Mouse (Mus musculus) embryonic stem cell, embryonic (primary cell): ENCODE data around the gene Gm19935.

Experiments used
- CTCF ChIA-PET, 4 experiments: fragments of 300-600 bp in 2 of 4; fragments of 350-600 bp in 2 of 4; sonication (Branson Sonifier 250); formaldehyde crosslinking; loops; one replicate each; lab custom pipeline; 2022; ENCODE audit warnings: inconsistent platforms in 2 of 4; lab: Charles Lee
- POLR2A ChIA-PET, 4 experiments: fragments of 300-600 bp in 2 of 4; fragments of 350-600 bp in 2 of 4; sonication (Branson Sonifier 250); formaldehyde crosslinking; loops; one replicate each; lab custom pipeline; 2022; ENCODE audit warnings: antibody characterized with exemption in 4 of 4, inconsistent platforms in 1 of 4; lab: Charles Lee

Gene Gm19935

GRCm38 (mm10) chr8:90817293-90817692 is at the start of gene Gm19935:
Gene Gm19935, minus strand, starts transcription at chr8:90817393.
- POLR2A ChIA-PET, result interaction anchor here in 3 of 4 experiments (0.6 to 4.1 kb wide), 20 partner anchors 8 to 733 kb away, joined by 3 to 35 read pairs (median 6); partner anchors contain the start of gene Chd9 (in 3 of the 3)
- CTCF ChIA-PET, result interaction anchor here (0.6 to 3.0 kb wide), 9 partner anchors 8 to 1370 kb away, joined by 3 to 13 read pairs (median 4); partner anchors contain the start of gene Chd9 (in 1 of the 4)

- CTCF ChIA-PET, result interaction anchor here in 3 of 4 experiments (0.6 to 2.3 kb wide), 6 partner anchors 14 to 213 kb away, joined by 3 to 17 read pairs (median 4); partner anchors contain the start of gene Chd9 (in 1 of the 3)
- POLR2A ChIA-PET, result interaction anchor here (0.6 to 1.8 kb wide), 17 partner anchors 8 to 1827 kb away, joined by 3 to 10 read pairs (median 6); partner anchors contain the start of gene Chd9 (in 1 of the 4)
Measured at GRCm38 (mm10) chr8:90862038-90862437, 44.8 kb upstream of the Gm19935 start.

- ChIA-PET CTCF (interaction anchor here in 3 of 4 experiments (0.6 to 2.3 kb wide), 7 partner anchors 13 to 1792 kb away, joined by 3 to 17 read pairs (median 5); partner anchors contain the start of gene Chd9 (in 1 of the 3)), POLR2A (interaction anchor here in 3 of 4 experiments (0.6 to 1.8 kb wide), 16 partner anchors 8 to 1826 kb away, joined by 3 to 10 read pairs (median 6); partner anchors contain the start of gene Chd9 (in 1 of the 3))
Measured at GRCm38 (mm10) chr8:90861266-90861944, 44.2 kb upstream of the Gm19935 start.

DNA sequence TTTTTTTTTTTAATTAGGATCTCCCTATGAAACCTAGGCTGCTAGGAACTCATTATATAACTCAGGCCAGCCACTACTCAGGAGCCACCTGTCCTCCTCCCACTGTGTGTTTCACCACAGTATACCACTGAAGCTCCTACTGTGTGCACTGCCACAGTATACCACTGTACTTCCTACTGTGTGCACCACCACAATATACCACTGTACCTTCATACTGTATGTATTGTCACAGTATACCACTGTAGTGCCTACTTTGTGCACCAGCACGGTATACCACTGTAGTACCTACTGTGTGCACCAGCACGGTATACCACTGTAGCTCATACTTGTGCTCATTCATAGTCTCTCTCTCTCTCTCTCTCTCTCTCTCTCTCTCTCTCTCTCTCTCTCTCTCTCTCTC is 40.9 kb upstream of the Gm19935 start:
- ChIA-PET CTCF (interaction anchor here in 2 of 4 experiments (0.6 to 1.1 kb wide), 2 partner anchors 30 to 195 kb away, joined by 3 read pairs; partner anchors contain the start of gene Chd9 (in 1 of the 2)), POLR2A (interaction anchor here (0.5 to 2.1 kb wide), 9 partner anchors 9 to 1784 kb away, joined by 3 to 13 read pairs (median 4); partner anchors contain the start of gene Chd9 (in 1 of the 4))

DNA sequence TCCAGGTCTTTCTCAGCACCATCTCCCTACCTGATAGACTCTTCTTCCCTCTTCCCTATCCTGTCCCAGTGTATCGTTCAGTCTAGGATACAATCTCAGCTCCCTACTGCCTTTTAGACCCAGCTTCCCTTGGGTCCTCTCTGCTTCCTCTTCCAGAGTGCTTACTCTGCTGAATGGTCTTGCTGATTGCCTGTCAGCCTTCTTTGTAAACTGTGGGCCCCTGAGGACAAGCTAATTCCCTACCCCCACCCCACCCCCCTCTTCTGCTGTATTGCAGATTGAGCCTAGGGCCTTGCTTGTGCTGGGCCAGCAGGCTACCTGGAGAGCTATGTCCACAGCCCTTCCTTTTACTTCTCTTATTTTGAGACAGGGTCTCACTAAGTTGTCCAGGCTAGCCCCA is 39.8 kb upstream of the Gm19935 start:
- CTCF ChIA-PET, result interaction anchor here in 2 of 4 experiments (0.6 to 0.7 kb wide), 2 partner anchors 26 to 43 kb away, joined by 3 to 9 read pairs; no protein-coding TSS in a partner anchor
- POLR2A ChIA-PET, result interaction anchor here (0.6 to 2.1 kb wide), 17 partner anchors 9 to 1907 kb away, joined by 3 to 13 read pairs (median 4); partner anchors contain the start of gene Chd9 (in 2 of the 4)

DNA sequence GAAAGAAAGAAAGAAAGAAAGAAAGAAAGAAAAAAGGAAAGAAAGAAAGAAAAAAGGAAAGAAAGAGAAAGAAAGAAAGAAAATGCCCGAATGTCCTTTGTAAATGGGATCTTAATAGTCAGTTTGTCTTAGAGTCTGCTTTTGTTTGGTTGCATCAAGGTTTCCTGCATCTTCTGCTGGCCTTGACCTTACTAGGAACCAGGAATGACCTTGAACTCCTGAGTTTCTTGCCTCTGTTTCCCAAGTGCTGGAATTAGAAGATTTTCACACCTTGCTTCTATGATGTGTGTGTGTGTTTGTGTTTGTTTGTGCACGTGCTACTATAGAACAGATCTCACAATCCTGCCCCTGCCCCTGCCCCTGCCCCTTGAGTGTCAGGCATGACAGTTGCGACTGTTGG is 39.0 kb upstream of the Gm19935 start:
- ChIA-PET POLR2A (interaction anchor here in 2 of 4 experiments (0.7 to 2.1 kb wide), 7 partner anchors 8 to 695 kb away, joined by 4 to 13 read pairs (median 7); partner anchors contain the start of gene Chd9 (in 2 of the 2)), CTCF (interaction anchor here in 1 of 4 experiments (0.7 kb wide), 1 partner anchor 42 kb away, joined by 3 read pairs; no protein-coding TSS in a partner anchor)

- POLR2A ChIA-PET, result interaction anchor here (0.6 to 1.4 kb wide), 9 partner anchors 15 to 591 kb away, joined by 3 to 8 read pairs (median 4); partner anchors contain the start of gene Chd9 (in 1 of the 4)
Measured at GRCm38 (mm10) chr8:90854671-90855161, 37.5 kb upstream of the Gm19935 start.

DNA sequence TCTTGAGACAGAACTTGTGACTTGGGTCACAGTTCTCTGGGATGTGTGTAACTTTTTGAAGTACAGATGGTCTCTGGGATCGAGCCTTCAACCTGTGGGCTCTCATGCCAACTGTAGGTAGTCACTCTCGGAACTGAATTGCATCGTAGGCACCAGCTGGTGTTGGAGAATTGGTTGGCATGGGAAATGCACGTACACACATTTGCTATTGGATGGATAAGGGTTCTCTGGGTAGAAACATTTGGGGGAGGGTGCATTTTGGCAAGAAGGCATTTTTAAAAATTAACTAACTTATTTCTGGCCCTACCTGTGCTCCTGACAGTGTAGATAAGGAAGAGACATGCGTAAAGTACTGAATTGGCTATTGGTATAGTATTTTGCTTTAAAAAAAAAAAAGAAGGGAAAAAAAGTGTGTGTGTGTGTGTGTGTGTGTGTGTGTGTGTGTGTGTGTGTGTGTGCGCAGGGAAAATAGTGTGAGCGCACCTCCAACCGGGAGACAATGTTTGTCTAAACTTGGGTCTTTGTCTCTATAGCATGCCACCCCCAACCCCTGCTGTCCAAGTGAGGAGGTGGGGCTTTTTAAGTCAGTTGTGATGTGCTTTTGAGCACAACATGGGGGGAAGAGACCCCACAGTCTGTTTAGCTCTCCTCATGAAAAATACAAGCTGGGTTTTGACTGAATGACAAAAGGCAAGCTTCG is 36.9 kb upstream of the Gm19935 start:
- ChIA-PET POLR2A (interaction anchor here (0.6 to 1.4 kb wide), 8 partner anchors 16 to 516 kb away, joined by 3 to 8 read pairs (median 4); partner anchors contain the start of gene Chd9 (in 1 of the 4)), CTCF (no interaction called here)

More at GRCm38 (mm10) chr8:90854671-90855161, 37.5 kb upstream of the Gm19935 start:
- CTCF ChIA-PET, result no interaction called here

DNA sequence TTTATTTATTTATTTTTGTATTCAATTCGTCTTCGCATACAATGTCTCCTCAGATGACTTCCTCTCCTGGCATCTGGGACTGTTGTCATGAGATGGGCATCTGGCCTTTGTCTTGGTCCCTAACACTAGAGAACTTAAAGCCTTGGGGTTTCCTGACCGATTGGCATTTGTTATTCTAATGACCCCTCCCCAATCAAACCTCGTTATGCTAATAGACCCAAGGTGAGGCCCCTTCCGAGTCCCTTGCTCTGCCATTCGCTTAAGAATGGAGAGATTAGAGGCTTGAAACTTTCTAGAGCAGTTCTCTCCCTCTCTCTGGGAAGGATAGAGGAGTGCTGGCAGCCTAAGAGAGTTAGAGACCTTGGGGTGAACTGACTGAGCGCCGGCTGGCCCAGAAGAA is 34.4 kb upstream of the Gm19935 start:
- ChIA-PET POLR2A (interaction anchor here in 2 of 4 experiments (0.8 to 1.5 kb wide), 4 partner anchors 18 to 25 kb away, joined by 3 to 4 read pairs (median 4); partner anchors contain the start of gene Chd9 (in 1 of the 2)), CTCF (interaction anchor here in 1 of 4 experiments (0.5 kb wide), 1 partner anchor 169 kb away, joined by 3 read pairs; no protein-coding TSS in a partner anchor)

GRCm38 (mm10) chr8:90849462-90850050 is 32.4 kb upstream of the Gm19935 start:
- ChIA-PET CTCF (interaction anchor here in 1 of 4 experiments (1.8 kb wide), 1 partner anchor 35 kb away, joined by 3 read pairs; no protein-coding TSS in a partner anchor), POLR2A (interaction anchor here in 2 of 4 experiments (0.6 to 1.7 kb wide), 6 partner anchors 13 to 406 kb away, joined by 3 to 5 read pairs (median 4); partner anchors contain the start of gene Chd9 (in 1 of the 2))

GRCm38 (mm10) chr8:90847980-90848379 is 30.8 kb upstream of the Gm19935 start:
- CTCF ChIA-PET, result interaction anchor here in 3 of 4 experiments (0.7 to 1.4 kb wide), 5 partner anchors 14 to 135 kb away, joined by 3 to 11 read pairs (median 3); partner anchors contain the start of gene Chd9 (in 1 of the 3)
- POLR2A ChIA-PET, result interaction anchor here (0.5 to 1.4 kb wide), 8 partner anchors 9 to 314 kb away, joined by 3 to 8 read pairs (median 4); no protein-coding TSS in a partner anchor

DNA sequence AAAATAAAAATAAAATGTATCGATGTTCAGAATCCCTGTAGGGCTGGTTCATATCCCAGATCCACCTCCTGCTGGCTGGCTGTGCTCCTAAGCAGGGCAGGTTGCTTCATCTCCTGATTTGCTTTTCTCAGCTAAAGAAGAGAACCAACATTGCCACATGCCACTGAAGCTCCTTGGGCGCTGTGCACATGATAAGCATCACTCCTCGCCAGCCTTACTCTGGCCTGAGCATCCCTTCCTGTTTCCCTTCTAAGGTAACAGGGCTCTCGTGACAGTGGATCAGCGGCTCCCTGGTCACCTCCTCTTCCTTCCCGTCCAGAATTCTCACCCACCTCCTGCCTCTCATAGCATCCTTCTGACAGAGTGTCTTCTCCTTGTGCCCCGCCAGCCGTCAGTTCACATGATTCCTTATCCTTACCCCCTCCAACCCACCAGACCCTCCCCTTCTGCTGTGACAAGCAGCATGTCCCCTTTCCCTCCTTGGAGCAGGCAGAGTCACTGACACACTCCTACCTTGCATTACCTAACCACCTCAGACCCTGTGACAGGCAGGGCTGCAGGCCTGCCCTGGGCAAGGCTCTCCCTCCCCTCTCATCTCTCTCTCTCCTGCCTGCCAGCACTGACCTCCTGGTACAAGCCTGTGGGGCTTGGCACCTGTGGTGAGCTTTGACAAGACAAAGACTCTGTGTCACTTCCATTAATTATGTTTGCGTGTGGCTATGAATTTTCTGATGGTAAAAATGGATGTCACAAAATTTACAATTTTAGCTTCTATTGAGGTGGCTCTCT is 27.2 kb upstream of the Gm19935 start:
- CTCF ChIA-PET, result interaction anchor here in 1 of 4 experiments (0.6 kb wide), 1 partner anchor 14 kb away, joined by 4 read pairs; no protein-coding TSS in a partner anchor
- POLR2A ChIA-PET, result interaction anchor here in 1 of 4 experiments (2.3 kb wide), 1 partner anchor 15 kb away, joined by 6 read pairs; no protein-coding TSS in a partner anchor

GRCm38 (mm10) chr8:90843127-90843526 is 25.9 kb upstream of the Gm19935 start:
- CTCF ChIA-PET, result interaction anchor here in 3 of 4 experiments (0.6 to 1.4 kb wide), 4 partner anchors 25 to 94 kb away, joined by 3 to 5 read pairs (median 3); no protein-coding TSS in a partner anchor

GRCm38 (mm10) chr8:90841321-90841720 is 24.1 kb upstream of the Gm19935 start:
- ChIA-PET CTCF (interaction anchor here in 1 of 4 experiments (1.5 kb wide), 1 partner anchor 13 kb away, joined by 4 read pairs; the partner anchor contains the start of gene Chd9), POLR2A (interaction anchor here in 3 of 4 experiments (0.7 to 1.8 kb wide), 9 partner anchors 10 to 77 kb away, joined by 3 to 10 read pairs (median 3); partner anchors contain the start of genes Gm19935 (in 2 of the 3) and Chd9 (in 1 of the 3))

More at GRCm38 (mm10) chr8:90843127-90843526, 25.9 kb upstream of the Gm19935 start:
- POLR2A ChIA-PET, result interaction anchor here in 2 of 4 experiments (0.6 to 1.8 kb wide), 9 partner anchors 10 to 160 kb away, joined by 3 to 11 read pairs (median 4); partner anchors contain the start of gene Chd9 (in 1 of the 2)
